Mouse (Mus musculus) MEL (cell line): ENCODE measurements around the gene Fgfr2. TPM values are rescaled to one million over a fixed set of nuclear protein-coding genes. Genes with fewer than 3 reads are reported as not detected.

Source experiments
- DNase-seq: peaks from one replicate; pipeline ENCODE4 v3.0.0; 2011; ENCODE audit warnings: low read depth, low spot score
- H3K27ac ChIP-seq: 2 replicates; pipeline ENCODE4 v1.5.1; 2012; ENCODE audit warnings: low read depth, mild to moderate bottlenecking, control low read depth, low read length, moderate library complexity; ENCODE audit not compliant: control insufficient read depth
- H3K27me3 ChIP-seq, 2 experiments: fragments of 150-350 bp in 1 of 2; sonication (generic) in 1 of 2; 2 replicates each; pipeline ENCODE4 v1.6.1; 2012; ENCODE audit warnings: low read length in 2 of 2, mild to moderate bottlenecking in 2 of 2, improper control_type of control experiment in 1 of 2, moderate library complexity in 1 of 2; ENCODE audit not compliant: insufficient read depth in 2 of 2, control insufficient read depth in 1 of 2
- H3K36me3 ChIP-seq, 2 experiments: 2 replicates each; pipeline ENCODE4 v1.6.1; 2012 to 2014; ENCODE audit warnings: low read length in 2 of 2, improper control_type of control experiment in 1 of 2, inconsistent platforms in 1 of 2, mild to moderate bottlenecking in 1 of 2; ENCODE audit not compliant: insufficient read depth in 2 of 2, control insufficient read depth in 1 of 2
- H3K4me1 ChIP-seq, 2 experiments: fragments of 150-350 bp in 1 of 2; sonication (generic) in 1 of 2; 2 replicates each; pipeline ENCODE4 v1.6.1; 2012; ENCODE audit warnings: low read length in 2 of 2, improper control_type of control experiment in 1 of 2, mild to moderate bottlenecking in 1 of 2; ENCODE audit not compliant: insufficient read depth in 2 of 2, control insufficient read depth in 1 of 2
- H3K4me3 ChIP-seq, 2 experiments: fragments of 150-350 bp in 1 of 2; sonication (generic) in 1 of 2; 2 replicates each; pipeline ENCODE4 v1.5.1; 2012; ENCODE audit warnings: low read depth in 2 of 2, low read length in 2 of 2, mild to moderate bottlenecking in 2 of 2, moderate library complexity in 2 of 2, control low read depth in 1 of 2, improper control_type of control experiment in 1 of 2; ENCODE audit not compliant: control insufficient read depth in 1 of 2, insufficient read depth in 1 of 2
- H3K79me2 ChIP-seq: 2 replicates; pipeline ENCODE4 v1.6.1; 2012; ENCODE audit warnings: mild to moderate bottlenecking, low read length, moderate library complexity; ENCODE audit not compliant: control insufficient read depth, poor library complexity, insufficient read depth
- H3K9ac ChIP-seq: 2 replicates; pipeline ENCODE4 v1.6.1; 2012; ENCODE audit warnings: low read depth, mild to moderate bottlenecking, control low read depth, low read length, moderate library complexity; ENCODE audit not compliant: control insufficient read depth, poor library complexity, severe bottlenecking
- H3K9me3 ChIP-seq: fragments of 150-350 bp; sonication (generic); replicated peaks from 2 replicates; pipeline ENCODE4 v1.6.1; 2012; ENCODE audit warnings: mild to moderate bottlenecking, low read length, improper control_type of control experiment, moderate library complexity; ENCODE audit not compliant: insufficient read depth
- BHLHE40 ChIP-seq: IDR thresholded peaks from 2 replicates; pipeline ENCODE4 v1.6.1; 2012; ENCODE audit warnings: low read depth, mild to moderate bottlenecking, inconsistent platforms, low read length, improper control_type of control experiment, borderline replicate concordance
- CHD2 ChIP-seq: IDR thresholded peaks from 2 replicates; pipeline ENCODE4 v1.6.1; 2011; ENCODE audit warnings: low read length, improper control_type of control experiment
- EP300 ChIP-seq, 2 experiments: IDR thresholded peaks; 2 replicates each; pipeline ENCODE4 v1.6.1; 2011; ENCODE audit warnings: improper control_type of control experiment in 2 of 2, low read length in 2 of 2, low read depth in 1 of 2, mild to moderate bottlenecking in 1 of 2
- ETS1 ChIP-seq: IDR thresholded peaks from 2 replicates; pipeline ENCODE4 v1.6.1; 2012; ENCODE audit warnings: low read depth, mild to moderate bottlenecking, inconsistent platforms, low read length, improper control_type of control experiment, moderate library complexity
- HCFC1 ChIP-seq: IDR thresholded peaks from 2 replicates; pipeline ENCODE4 v1.6.1; 2012; ENCODE audit warnings: low read depth, mild to moderate bottlenecking, inconsistent platforms, low read length, improper control_type of control experiment, moderate library complexity
- KAT2A ChIP-seq: conservative IDR thresholded peaks from 2 replicates; pipeline ENCODE4 v1.6.1; 2012; ENCODE audit warnings: low read depth, low read length, improper control_type of control experiment, inconsistent platforms
- MAX ChIP-seq: IDR thresholded peaks from 2 replicates; pipeline ENCODE4 v1.6.1; 2011; ENCODE audit warnings: low read length, improper control_type of control experiment
- MAZ ChIP-seq: IDR thresholded peaks from 2 replicates; pipeline ENCODE4 v1.6.1; 2012; ENCODE audit warnings: low read depth, mild to moderate bottlenecking, inconsistent platforms, low read length, improper control_type of control experiment
- MEF2A ChIP-seq: IDR thresholded peaks from 2 replicates; pipeline ENCODE4 v1.6.1; 2014; ENCODE audit warnings: low read depth, mild to moderate bottlenecking, inconsistent platforms, low read length, improper control_type of control experiment; ENCODE audit not compliant: poor library complexity, insufficient replicate concordance, severe bottlenecking; ENCODE audit errors: extremely low read depth
- MXI1 ChIP-seq: IDR thresholded peaks from 2 replicates; pipeline ENCODE4 v1.6.1; 2011; ENCODE audit warnings: mild to moderate bottlenecking, low read depth, low read length, improper control_type of control experiment
- MYB ChIP-seq: IDR thresholded peaks from 2 replicates; pipeline ENCODE4 v1.6.1; 2011; ENCODE audit warnings: mild to moderate bottlenecking, low read depth, low read length, improper control_type of control experiment
- NELFE ChIP-seq: IDR thresholded peaks from 2 replicates; pipeline ENCODE4 v1.6.1; 2011; ENCODE audit warnings: low read depth, low read length, improper control_type of control experiment
- NRF1 ChIP-seq: IDR thresholded peaks from 2 replicates; pipeline ENCODE4 v1.6.1; 2014; ENCODE audit warnings: low read depth, mild to moderate bottlenecking, inconsistent platforms, low read length, improper control_type of control experiment, moderate library complexity; ENCODE audit not compliant: poor library complexity, insufficient read depth, severe bottlenecking
- POLR2A ChIP-seq, 2 experiments: IDR thresholded peaks; 2 replicates each; pipeline ENCODE4 v1.6.1; 2011 to 2012; ENCODE audit warnings: low read length in 2 of 2, mild to moderate bottlenecking in 2 of 2, control low read depth in 1 of 2, improper control_type of control experiment in 1 of 2, low read depth in 1 of 2, moderate library complexity in 1 of 2; ENCODE audit not compliant: control insufficient read depth in 1 of 2, insufficient read depth in 1 of 2, poor library complexity in 1 of 2
- POLR2AphosphoS2 ChIP-seq: IDR thresholded peaks from 2 replicates; pipeline ENCODE4 v1.6.1; 2011; ENCODE audit warnings: low read length, improper control_type of control experiment
- POLR2AphosphoS5 ChIP-seq: IDR thresholded peaks from 2 replicates; pipeline ENCODE4 v1.6.1; 2012; ENCODE audit warnings: low read depth, borderline replicate concordance, mild to moderate bottlenecking, inconsistent platforms, low read length, moderate library complexity, mixed read lengths
- RAD21 ChIP-seq: IDR thresholded peaks from 2 replicates; pipeline ENCODE4 v1.6.1; 2011; ENCODE audit warnings: mild to moderate bottlenecking, low read depth, low read length, improper control_type of control experiment
- RCOR1 ChIP-seq: IDR thresholded peaks from 2 replicates; pipeline ENCODE4 v1.6.1; 2012; ENCODE audit warnings: low read depth, mild to moderate bottlenecking, inconsistent platforms, low read length, improper control_type of control experiment
- SIN3A ChIP-seq: IDR thresholded peaks from 2 replicates; pipeline ENCODE4 v1.6.1; 2012; ENCODE audit warnings: low read length, improper control_type of control experiment, inconsistent platforms
- SMC3 ChIP-seq: IDR thresholded peaks from 2 replicates; pipeline ENCODE4 v1.6.1; 2011; ENCODE audit warnings: low read depth, low read length, improper control_type of control experiment
- TBP ChIP-seq: IDR thresholded peaks from 2 replicates; pipeline ENCODE4 v1.8.0; 2011; ENCODE audit warnings: low read depth, low read length, improper control_type of control experiment
- UBTF ChIP-seq: IDR thresholded peaks from 2 replicates; pipeline ENCODE4 v1.6.1; 2012; ENCODE audit warnings: low read depth, mild to moderate bottlenecking, inconsistent platforms, low read length, improper control_type of control experiment, moderate library complexity, borderline replicate concordance; ENCODE audit not compliant: insufficient read depth
- USF1 ChIP-seq: IDR thresholded peaks from 2 replicates; pipeline ENCODE4 v1.6.1; 2014; ENCODE audit warnings: low read depth, mild to moderate bottlenecking, inconsistent platforms, low read length, improper control_type of control experiment, moderate library complexity
- ZC3H11A ChIP-seq: IDR thresholded peaks from 2 replicates; pipeline ENCODE4 v1.6.1; 2012; ENCODE audit warnings: low read depth, mild to moderate bottlenecking, inconsistent platforms, low read length, improper control_type of control experiment
- ZKSCAN1 ChIP-seq: IDR thresholded peaks from 2 replicates; pipeline ENCODE4 v1.6.1; 2012; ENCODE audit warnings: low read depth, mild to moderate bottlenecking, inconsistent platforms, low read length, improper control_type of control experiment, moderate library complexity
- ZMIZ1 ChIP-seq: IDR thresholded peaks from 2 replicates; pipeline ENCODE4 v1.6.1; 2012; ENCODE audit warnings: low read depth, mild to moderate bottlenecking, inconsistent platforms, low read length, improper control_type of control experiment, moderate library complexity
- ZNF384 ChIP-seq: IDR thresholded peaks from 2 replicates; pipeline ENCODE4 v1.6.1; 2012; ENCODE audit warnings: low read depth, mild to moderate bottlenecking, inconsistent platforms, low read length, improper control_type of control experiment
- polyA plus RNA-seq, 2 experiments: library from polyadenylated mRNA; stranded (reverse) in 1 of 2; unstranded in 1 of 2; fragments of >175 nt in 1 of 2; fragments of >200 nt in 1 of 2; gene quantifications; 2 replicates each; pipeline versions ENCODE4 v1.2.1 to v1.2.4; 2012; ENCODE audit warnings: low replicate concordance in 2 of 2, low read depth in 1 of 2; ENCODE audit not compliant: insufficient read length in 2 of 2, insufficient read depth in 1 of 2, missing spikeins in 1 of 2
- total RNA-seq: library from RNA; depleted of rRNA; stranded (reverse); fragments of 300-350 nt; gene quantifications from 2 replicates; pipeline ENCODE4 v1.2.3, GENCODE M21; 2012

The Fgfr2 gene
- total and polyA plus RNA-seq, 3 experiments: not detected

DNA sequence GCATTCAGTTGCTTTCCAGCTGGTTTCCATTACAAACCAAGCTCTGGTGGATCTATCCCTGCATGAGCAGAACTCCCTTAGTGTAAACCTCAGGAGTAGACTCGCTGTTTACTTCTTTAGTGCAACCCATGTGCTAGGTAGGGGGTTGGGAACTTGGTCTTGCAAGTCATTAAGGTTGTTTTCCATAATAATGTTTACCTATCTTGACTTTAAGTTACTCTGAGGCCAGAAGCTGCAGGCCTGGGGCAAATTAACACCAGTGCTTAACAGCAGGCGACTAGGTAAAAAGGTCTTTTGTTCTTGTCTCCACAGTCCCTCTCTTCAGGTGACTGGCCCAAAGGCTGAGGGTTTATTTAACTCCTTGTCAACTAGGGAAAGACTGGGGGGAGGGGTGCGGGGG, 1108.0 kb downstream of the Fgfr2 start:
- DNase-seq: no peak
- H3K9ac ChIP-seq: no peak overlapping the region
- H3K4me1 ChIP-seq: no peaks in the 10 kb centered on the region
- no peaks in the 10 kb centered on the region for H3K9me3 ChIP-seq
- H3K79me2 ChIP-seq: no peaks in the 10 kb centered on the region
- no peak overlapping the region for H3K27ac ChIP-seq
- H3K4me3 ChIP-seq: no peak overlapping the region
- no peaks in the 10 kb centered on the region for H3K27me3 ChIP-seq
- TF ChIP-seq USF1 (no peak), BHLHE40 (no peak), TBP (no peak), HCFC1 (no peak), NRF1 (no peak), CHD2 (no peak), MYB (no peak), SMC3 (no peak), POLR2AphosphoS5 (no peak), MXI1 (no peak)
- TF ChIP-seq, all 39 proteins: peak for 0
- no peaks in the 10 kb centered on the region for H3K36me3 ChIP-seq

GRCm38 (mm10) chr7:132013970-132014369, 1109.2 kb downstream of the Fgfr2 start:
- no peaks in the 10 kb centered on the region for H3K9me3 ChIP-seq
- no peak for DNase-seq
- no peak overlapping the region for H3K4me3 ChIP-seq
- H3K79me2 ChIP-seq: no peaks in the 10 kb centered on the region
- H3K27me3 ChIP-seq: no peaks in the 10 kb centered on the region
- H3K9ac ChIP-seq: no peak overlapping the region
- no peak for TF ChIP-seq ETS1
- TF ChIP-seq POLR2AphosphoS2: no peak
- TF ChIP-seq SIN3A: no peak
- TF ChIP-seq ZKSCAN1: no peak
- TF ChIP-seq ZNF384: no peak
- TF ChIP-seq EP300 (IDR thresholded peaks at IDR 0.05; ENCODE audit: low read depth in 1 of 2, low read length in 2 of 2): no peak
- TF ChIP-seq TBP: no peak
- no peak for TF ChIP-seq RAD21
- TF ChIP-seq MAX: no peak
- no peak for TF ChIP-seq NELFE
- no peak for TF ChIP-seq POLR2A (IDR thresholded peaks at IDR 0.05; ENCODE audit: control insufficient read depth in 1 of 2, insufficient read depth in 1 of 2, low read depth in 1 of 2, low read length in 2 of 2, poor library complexity in 1 of 2)
- TF ChIP-seq KAT2A: no peak
- no peak for TF ChIP-seq ZMIZ1
- TF ChIP-seq UBTF: no peak
- no peak for TF ChIP-seq ZC3H11A
- TF ChIP-seq RCOR1: no peak
- no peak for TF ChIP-seq MAZ
- TF ChIP-seq MEF2A: no peak
- TF ChIP-seq, all 39 proteins: peak for 0
- Histone ChIP-seq H3K27ac (no peak overlapping the region), H3K36me3 (no peaks in the 10 kb centered on the region), H3K4me1 (no peaks in the 10 kb centered on the region)
